Mouse (Mus musculus) fat pad, adult 2 months (tissue): Measurements from ENCODE around the gene Hoxd13.

Source experiments
- DNase-seq: peaks from one replicate; pipeline ENCODE4 v3.0.0-alpha.2; 2011; ENCODE audit warnings: low read depth, low spot score; ENCODE audit errors: extremely low read depth

The Hoxd13 gene

DNA sequence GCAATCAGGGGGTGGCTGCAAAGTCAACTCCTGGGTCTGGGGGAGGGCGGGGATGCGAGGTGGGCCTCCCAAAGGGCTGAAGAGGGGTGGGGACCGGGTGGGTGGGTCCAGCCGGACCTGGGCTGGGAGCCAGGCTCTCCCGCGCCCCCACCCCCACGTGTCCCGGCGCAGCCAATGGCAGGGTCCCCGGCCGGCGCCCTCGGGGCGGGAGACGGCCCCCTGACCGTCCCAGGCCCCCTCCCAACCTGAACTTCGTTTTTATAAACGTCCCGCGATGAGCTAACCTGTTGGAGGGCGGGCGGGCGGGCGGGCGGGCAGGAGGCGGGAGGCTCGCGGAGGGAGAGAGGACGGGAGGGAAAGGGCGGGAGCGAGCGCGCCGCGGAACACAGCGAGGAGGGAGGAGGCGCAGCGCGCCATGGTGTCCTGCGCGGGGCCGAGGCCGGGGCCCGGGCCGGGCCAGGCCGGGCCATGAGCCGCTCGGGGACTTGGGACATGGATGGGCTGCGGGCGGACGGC lies at the start of gene Hoxd13:
Hoxd13 (plus strand) TSS at position 469 of the 516 bp plus-strand sequence.
- DNase-seq = no peak

DNA sequence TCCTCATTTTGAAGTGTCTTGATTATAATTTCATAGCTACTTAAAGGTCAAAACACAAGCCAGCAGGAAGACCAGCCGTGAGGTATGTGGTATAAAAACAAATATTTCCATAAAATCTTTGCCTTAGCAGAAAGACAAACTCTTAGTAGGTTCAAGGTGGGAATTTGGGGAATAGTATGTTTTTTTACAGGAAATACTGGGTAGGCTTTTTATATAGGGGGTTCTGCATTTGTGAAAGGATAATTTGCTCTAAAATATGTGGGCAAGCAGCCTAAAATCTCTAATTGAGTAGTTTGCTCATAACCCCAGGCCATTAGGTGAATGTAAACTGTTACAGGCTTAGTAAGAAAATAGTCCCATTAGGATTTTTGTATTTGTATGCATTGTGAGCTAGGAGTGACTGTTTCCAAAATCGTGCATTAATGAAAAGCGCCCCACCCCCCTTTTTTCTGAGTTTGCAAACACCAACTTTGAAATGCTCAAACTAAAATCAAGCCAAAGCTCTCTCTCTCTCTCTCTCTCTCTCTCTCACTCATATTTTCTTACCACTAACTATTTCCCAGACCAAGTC lies 48.3 kb upstream of the Hoxd13 start:
- DNase-seq = no peak

DNA sequence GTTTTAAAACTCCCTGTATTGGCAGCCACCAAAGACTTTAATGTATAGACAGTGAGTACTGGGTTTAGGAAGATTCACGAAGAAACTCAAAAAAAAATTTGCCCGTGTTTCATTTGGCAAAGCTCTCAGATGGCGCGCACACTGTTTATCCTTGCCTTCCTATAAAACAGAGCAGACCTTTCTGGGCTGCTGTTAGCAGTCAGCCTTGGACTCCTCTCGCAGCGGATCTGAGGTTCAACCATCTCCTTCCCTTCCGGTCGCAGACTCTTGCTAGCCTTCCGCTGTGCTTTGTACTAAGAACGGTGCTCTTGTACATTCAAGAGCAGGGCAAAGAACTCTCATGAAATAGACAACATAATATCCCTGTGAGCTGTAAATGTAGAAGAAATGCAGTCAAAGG lies 47.7 kb upstream of the Hoxd13 start:
- no peak for DNase-seq

DNA sequence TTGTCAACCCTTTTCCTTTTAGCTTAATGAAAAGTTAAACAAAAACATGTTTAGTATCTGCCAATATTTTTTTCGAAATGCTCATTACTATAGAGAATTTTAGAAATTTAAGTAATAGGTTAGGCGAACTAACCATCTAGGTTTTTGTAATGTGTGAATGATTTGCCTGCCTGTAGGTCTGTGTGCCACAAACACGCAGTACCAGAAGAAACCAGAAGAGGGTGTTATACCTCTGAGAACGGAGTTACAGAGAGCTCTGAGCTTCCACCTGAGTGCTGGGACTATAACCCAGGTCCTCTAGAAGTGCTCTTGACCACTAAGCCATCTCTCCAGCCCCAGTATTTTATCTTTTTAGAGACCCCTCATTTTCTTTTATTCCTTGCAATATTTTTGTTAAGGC lies 32.7 kb upstream of the Hoxd13 start:
- DNase-seq = no peak

DNA sequence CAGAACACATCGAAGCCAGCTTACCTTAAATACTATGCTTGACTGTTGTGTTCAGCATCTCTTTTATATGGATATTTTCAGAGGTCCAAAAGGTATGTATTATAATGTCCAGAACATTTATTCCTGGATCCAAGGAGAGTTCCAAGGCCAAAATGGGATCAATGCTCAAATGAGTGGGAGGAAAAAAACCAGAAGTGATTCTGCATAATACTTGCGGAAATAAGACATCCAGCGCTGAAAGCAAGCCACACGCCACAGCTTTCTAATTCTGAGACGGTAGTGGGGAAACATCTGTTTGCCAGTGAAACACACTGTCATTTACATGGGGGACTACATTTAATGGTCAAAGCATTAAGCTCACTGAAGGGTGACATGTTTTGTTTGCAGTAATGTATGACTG lies 25.7 kb upstream of the Hoxd13 start:
- no peak for DNase-seq

DNA sequence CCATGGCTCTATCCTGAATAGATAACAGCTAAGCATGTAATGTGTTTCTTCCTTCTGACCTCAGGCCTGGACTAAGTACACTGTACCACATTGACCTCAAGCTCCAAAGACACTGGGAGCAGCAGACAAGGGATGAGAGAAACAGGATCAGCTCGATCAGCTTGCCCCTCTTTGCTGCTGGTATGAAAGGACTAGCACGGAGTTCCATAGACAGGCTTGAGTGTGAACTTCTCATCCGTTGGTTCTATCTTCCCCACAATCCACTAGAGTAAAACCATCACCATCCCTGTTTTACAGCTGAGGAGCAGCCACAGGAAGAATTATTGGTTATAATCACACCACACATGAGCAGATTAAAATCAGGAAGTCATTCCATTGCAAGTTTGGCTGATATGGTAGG lies 22.5 kb upstream of the Hoxd13 start:
- no peak for DNase-seq

DNA sequence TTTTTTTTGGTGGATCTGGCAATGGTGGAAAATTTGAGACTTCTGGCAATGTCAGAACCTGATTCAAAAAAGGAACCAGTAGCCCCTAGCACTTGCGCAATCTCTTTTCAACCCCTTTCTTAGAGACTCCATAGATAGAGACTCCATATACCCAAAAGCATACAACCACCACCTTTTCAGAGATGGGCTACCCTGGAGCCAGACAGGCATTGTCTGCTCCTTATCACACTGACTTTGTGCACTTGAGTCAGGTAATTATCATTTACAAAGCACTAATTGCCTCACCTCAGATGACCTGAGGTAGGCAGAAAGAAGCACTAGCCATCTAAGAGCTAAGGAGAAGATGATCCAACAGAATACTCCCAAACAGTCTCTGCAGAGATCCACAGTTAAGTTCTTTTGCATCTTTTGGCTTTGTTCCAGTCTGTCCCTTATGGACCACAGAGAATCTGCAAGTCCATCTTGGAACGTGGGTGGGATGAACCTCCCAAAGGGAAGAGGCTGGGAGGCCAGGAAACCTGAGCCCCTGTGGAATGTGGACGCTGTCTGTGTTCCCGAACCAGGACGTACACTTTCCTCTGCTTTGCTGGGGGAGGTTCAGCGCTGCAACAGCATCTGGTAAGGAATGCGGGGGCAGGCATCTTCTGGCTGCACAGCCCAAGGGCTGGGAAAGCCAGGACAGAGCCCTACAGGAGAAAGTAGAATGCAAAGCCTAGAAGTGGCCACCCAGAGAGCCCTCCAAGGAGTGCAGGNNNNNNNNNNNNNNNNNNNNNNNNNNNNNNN lies 20.8 kb upstream of the Hoxd13 start:
- DNase-seq = no peak

DNA sequence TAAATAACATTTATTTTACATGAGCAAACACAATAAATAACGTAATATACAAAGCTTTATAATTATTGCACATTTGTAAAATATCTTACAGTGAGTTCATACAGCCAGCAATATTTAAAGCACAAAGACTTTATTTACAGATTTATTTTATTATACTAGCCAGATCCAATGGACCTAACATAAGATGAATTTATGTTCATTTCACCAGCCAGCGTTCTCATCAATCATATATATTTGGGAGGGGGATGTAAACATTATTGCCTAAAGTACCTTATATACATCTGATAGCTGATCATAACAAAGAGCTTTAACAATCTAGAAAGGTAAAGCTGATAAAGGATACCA lies 15.1 kb upstream of the Hoxd13 start:
- DNase-seq = no peak

DNA sequence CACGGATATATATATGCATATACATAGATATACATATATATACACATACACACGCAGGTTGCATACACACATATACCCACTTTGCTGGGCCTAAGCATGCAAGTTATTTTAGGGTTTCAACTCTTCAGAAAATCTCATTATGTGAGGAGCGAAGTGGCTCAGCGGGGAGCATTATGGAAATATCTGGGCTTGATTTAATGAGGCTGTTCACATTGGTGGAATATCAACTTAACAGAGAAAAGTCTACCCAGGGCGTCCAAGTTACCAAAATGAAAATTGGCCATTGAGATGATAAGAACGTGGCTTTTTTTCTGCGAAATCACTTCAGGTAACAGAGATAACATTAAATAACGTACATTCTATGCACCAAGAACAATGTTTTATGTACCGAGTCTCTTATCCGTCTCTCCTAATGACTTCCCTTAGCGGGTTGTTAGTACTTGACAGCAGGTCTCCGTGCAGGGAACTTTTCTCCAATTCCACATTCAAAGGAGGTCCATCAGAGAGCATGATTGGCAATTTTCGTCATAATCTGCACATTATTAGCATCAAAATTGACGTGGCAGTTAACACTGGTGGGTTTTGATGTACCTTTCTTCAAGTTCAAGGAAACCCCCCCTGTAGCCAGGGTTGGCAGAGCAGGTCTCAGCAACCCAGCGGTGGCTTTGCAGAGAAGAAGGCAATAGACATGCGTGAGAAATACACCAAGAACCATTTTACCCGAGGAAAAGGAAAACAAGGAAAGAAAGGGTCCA lies 14.2 kb upstream of the Hoxd13 start:
- DNase-seq = no peak

DNA sequence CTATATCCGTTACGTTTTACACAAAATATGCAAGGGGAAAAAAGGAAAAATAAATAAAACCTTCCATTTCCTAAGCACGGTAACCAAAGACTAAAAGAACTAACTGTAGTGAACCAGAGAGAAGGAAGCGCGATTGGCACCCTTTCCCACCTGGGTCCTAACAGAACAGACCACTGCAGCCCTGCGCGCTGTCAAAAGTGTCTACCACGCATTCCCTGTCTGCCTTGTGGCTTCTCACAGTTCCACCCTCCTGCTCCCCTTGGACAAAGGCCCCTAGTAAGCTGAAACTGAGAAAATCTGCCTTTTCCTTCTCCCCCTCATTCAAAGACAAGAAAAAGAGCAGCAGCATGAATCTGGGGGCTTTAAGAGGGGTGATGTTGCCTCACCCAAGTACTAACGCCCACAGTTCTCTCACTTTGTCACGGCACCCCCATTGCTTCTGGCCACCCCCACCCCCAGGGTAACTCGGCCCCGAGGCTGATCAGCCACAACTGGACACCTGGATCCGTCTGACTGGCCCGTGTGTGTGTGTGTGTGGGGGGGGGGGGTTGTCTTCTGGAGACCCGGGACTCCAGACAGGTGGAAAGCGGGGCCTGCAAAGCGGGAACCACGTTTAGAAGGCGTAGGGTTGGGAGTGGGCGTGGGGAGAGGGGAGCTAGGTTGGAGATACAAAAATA lies 13.2 kb upstream of the Hoxd13 start:
- DNase-seq = no peak

DNA sequence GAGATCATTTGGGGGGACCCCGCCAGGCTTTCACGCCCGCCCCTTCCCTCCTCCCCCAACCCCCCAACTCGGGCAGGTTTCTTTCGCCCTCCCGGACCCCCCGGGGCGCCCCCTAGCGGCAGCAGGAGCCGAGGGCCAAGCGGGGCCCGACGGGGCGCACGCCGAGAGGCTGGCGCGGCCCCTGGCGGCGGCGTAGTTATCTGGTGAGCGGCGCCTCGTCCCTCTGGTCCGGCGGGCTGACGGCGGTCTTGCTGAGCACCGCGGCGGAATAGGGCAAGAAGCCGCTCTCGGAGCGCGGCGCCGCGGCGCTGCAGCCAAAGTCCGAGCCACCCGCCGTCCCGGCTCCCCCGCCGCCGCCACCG lies 12.7 kb upstream of the Hoxd13 start:
- DNase-seq = no peak

DNA sequence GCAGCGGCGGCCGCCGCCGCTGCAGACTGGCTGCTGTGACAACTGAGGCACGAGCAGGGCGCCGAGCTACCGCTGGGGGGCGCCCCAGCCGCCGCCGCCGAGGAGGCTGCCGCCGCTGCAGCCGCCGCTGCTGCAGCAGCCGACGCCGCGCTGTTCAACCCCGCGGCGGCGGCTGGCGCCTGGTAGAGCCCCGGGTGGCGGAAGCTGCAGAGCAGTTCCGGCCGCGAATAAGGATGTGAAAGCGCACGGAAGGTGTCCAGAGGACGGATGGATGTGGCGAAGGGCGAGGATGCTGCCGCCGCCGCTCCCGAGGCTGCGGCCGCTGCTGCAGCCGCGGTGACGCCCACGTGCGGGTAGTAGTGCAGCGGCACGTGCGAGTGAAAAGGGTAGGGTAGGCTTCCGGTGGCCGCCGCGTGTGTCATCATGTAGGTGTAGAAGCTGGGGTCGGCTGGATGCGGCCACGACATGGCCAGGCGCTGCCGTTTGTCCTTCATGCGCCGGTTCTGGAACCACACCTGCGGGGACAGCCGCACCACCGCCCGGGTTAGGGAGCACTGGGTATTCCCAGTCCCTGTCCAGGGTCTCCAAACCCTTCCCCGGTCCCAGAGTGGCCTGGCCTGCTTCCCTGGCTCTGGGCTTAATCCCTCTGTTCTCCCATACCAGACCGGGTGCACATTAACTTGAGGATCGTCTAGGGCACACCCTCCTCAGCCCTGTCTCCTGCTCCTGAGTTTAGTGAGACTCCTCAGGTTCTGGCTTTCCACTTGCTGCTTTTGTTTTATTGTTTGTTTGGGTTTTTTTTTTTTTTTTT lies 12.1 kb upstream of the Hoxd13 start:
- DNase-seq = no peak

DNA sequence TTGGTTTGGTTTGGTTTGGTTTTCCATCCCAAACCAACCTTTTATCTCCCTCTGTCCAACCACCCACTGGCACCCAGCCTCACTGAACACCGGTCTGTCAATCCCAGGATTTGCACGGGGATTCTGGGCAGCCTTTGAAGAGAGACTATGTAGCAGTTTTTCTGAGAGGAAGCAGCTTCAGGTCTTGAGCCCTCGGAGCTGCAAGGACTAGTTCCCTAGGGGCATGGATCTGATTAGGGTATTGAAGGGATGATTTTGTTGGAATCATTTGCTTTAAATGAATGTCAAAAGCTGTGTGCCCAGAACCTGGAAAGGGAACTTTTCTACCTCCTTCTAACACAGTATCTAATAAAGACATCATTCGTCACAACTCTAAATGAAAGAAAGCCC lies 11.5 kb upstream of the Hoxd13 start:
- DNase-seq = no peak

DNA sequence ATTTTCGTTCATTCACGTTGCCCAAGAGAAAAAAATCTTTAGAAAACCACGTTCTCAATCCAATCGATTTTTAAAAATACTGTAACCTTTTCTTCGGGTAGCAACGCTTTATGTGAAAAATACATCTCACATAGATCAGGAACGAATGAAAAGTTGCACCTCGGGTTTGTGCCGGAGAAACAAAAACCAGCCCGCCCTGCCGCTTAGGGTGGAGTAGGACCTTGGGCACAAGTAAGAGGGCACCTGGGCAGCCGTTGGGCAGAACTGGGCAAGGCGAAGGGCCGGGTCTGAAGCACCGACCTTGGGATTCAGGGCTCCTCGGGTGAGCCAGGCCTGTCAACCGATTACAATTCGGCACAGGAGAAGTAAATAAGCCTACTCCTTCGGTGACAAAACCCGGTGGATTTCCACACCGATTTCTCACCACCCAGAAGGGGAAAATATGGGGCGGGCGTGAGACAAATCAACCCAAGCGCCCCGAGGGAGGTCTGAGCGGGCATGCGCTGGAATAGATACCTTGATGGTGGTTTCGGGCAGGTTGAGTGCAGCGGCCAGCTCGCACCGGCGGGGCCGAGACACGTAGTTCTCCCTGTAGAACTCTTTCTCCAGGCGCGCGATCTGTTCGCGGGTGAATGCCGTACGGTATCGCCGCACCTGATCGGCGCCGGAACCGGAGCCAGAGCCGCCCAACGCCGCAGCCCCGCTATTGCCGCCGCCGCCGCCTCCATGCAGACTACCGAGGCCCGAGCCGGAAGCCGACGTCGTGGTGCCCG lies 10.7 kb upstream of the Hoxd13 start:
- no peak for DNase-seq

DNA sequence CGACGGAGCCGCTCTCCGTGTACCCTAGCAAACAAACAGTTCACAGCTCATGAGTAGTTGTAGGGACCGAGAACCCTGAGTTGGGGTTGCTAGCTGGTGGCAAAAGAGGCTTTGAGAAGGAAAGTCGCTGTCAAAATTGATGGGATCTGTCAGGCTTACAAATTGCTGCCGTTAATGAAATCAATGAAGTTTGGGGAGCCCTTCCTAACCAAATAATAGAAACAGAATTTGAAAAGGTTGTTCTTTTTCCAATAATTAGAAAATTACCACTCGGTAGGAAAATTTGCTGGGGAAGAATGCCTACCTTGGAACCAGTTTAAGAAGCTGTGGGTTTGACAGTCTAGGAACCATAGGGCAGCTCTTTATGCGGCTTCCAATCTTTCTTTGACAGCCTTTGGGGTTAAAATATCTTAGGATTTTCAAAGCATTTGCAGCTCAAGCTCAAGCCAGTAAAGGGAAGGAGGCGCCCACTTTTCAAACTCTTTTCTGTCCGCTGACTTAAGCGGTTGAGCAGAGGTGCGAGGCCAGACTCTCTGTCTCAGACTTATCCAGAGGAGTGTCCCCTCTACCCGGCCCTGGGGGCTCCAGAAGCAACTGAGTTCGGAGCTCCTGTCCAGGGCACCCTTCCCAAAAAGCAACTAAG lies 10.0 kb upstream of the Hoxd13 start:
- DNase-seq = no peak

DNA sequence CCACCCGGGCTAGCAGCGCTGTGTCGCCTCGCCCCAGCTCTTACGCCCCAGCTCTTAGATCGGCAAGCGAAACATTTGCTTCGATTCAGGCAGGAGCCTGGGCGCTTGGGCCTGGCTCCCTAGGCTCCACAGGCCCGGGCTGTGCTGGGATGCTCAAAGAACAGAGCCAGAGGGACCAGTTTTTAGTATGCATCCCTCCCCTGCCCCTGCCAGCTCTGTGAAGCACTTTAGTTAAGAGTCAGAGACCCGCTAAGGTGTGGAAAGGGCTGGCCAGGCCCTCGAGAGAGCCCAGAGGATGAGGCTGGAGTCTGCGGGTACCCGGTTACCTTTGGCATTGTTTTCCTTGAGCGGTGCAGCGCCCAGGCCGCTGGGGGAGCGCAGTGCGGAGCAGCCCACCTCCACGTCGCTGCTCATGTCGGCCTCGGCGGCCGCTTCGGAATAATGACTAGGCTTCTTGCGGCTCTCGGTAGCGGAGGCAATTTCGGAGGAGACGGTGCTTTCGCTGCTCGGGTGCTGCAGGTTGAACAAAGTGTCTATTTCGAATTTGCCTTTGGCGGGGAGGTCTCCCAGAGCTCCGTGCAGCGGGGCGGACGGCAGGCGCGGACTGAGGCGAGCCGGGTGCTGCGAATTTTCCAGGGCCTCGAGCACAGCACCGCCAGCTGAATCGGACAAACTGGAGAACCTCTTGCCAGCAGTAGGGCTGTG lies 9.3 kb upstream of the Hoxd13 start:
- DNase-seq = no peak

DNA sequence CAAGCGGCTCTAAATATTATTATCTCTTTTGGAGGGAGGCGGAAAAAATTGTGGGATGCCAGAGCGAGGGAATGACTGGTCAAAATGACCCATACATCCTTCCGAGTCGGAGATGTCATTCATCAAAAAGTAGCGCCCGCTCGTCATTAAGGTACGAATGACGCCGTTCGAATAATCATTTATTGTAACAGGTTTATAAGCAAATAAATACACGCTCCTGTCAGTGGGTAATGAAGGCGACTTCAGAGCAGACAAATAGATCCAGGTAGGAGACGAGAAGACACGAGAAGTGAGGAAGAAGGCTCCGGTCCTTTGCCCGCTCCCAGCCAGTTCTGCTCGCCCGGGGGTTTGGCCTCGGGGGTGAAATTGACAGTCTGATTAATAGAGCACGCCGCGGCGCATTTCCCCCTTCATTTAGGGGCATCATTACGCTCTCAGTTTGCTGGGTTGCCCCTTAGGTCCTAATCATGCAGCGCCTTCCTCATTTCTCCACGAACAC lies 8.6 kb upstream of the Hoxd13 start, which contains the start of gene Evx2:
Evx2 (minus strand) TSS at position 51 of the 499 bp plus-strand sequence.
- no peak for DNase-seq
